In the genomic region with DNA sequence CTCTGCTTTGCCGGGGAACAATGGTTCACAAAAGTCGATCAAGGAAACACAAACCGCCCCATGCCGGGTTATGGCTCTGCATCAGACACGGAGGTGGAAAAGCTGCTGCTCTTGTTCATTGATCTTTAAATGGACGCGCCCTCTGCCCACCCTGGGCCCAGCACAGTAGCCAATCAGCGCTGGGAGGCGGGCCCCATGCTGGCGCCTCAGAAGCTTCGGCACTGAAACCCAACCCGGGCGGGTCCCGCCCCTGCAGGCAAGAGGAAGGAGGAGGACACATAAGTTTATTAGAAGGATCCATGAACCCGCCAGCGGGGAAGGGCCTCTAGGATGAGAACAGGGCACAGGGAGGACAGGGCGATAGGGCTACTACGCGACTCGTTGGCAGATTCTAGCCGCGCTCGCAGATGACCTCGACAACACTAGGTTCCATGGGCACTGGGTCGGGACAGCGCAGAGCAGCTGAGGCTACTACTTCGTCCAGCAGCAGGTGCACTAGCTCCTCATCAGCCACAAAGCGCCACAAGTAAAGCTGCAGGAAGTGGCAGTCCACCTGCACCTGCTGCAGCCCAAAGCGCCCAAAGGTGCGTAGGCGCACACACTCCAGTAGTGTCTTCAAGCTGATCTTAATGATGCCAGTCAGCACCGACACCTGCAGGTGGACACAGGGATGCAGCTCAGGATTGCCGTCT, we compare ENCODE assay signal across 8 mouse cellular contexts. TPM values are rescaled to one million over a fixed set of nuclear protein-coding genes. Genes with fewer than 3 reads are reported as not detected.
DNase-seq lines count a peak whose midpoint lies in the region; ATAC-seq and TF ChIP-seq lines count a peak whose summit lies in the region.

Gene Tm7sf2 (minus strand): TSS at position 650 of the 692 bp plus-strand sequence.

- DNase-seq in MEL-GATA-1-ER (ENCODE audit: extremely low read depth, low read depth), result peak; percentile 82
- peak; percentile 85 to 87 for DNase-seq in cerebellum, adult 2 months
- DNase-seq in forelimb bud, embryonic 11.5 days (ENCODE audit: low read depth, low spot score), result peak; percentile 86
- peak; percentile 91 for DNase-seq in heart, postnatal 4 days
- DNase-seq in layer of hippocampus, adult 8-10 months (ENCODE audit: low spot score in 2 of 2), result peak; percentile 80 to 85
- DNase-seq in ovary, adult 18-20 months (ENCODE audit: low spot score), result peak; percentile 91
- peak; percentile 81 to 83 for DNase-seq in thymus, postnatal 10 days (ENCODE audit: low spot score in 2 of 2)

- peaks cover 29% of the 10 kb centered on the region for H3K36me3 ChIP-seq in lung, embryonic 15.5 days

- peak within 1 kb of the TSS; percentile 96 for H3K4me2 ChIP-seq in lung, embryonic 15.5 days

- peak within 1 kb of the TSS; percentile 30; the same call in 1 of the 2 replicates for H3K27ac ChIP-seq in cerebellum, adult 2 months (ENCODE audit: insufficient read depth, low read length)
- H3K27ac ChIP-seq in lung, embryonic 15.5 days, result peak within 1 kb of the TSS; percentile 54

- H3K4me3 ChIP-seq in cerebellum, adult 2 months (replicated peaks; ENCODE audit: insufficient read depth, low read depth, low read length), result peak within 1 kb of the TSS; percentile 54
- H3K4me3 ChIP-seq in lung, embryonic 15.5 days, result peak within 1 kb of the TSS; percentile 50

- no peaks in the 10 kb centered on the region for H3K9me3 ChIP-seq in lung, embryonic 15.5 days

- H3K9ac ChIP-seq in lung, embryonic 15.5 days, result peak within 1 kb of the TSS; percentile 52

- ATAC-seq in lung, embryonic 15.5 days (ENCODE audit: borderline replicate concordance, extremely low read depth, low FRiP score, low TSS enrichment), result peak; percentile 92

- TF ChIP-seq CTCF in cerebellum, adult 2 months (IDR thresholded peaks at IDR 0.05; ENCODE audit: borderline replicate concordance, insufficient read depth, low read depth, low read length), result 0 out of 2 replicates have a peak, but pooled peaks have one; percentile 1

- no peaks in the 10 kb centered on the region for H3K27me3 ChIP-seq in cerebellum, adult 2 months (ENCODE audit: control insufficient read depth, insufficient read depth, low read length)
- no peaks in the 10 kb centered on the region for H3K27me3 ChIP-seq in lung, embryonic 15.5 days

- H3K4me1 ChIP-seq in cerebellum, adult 2 months (ENCODE audit: control insufficient read depth, insufficient read depth, low read length), result peaks cover 13% of the 10 kb centered on the region
- peaks cover 22% of the 10 kb centered on the region for H3K4me1 ChIP-seq in lung, embryonic 15.5 days

- 11% methylated on average over 33 of the region's 33 CpGs for WGBS in cerebellum, adult 2 months
- 9% methylated on average over 33 of the region's 33 CpGs for WGBS in lung, embryonic 15.5 days

- 0 out of 2 replicates have a peak, but pooled peaks have one; percentile 17 for TF ChIP-seq POLR2A in cerebellum, adult 2 months (IDR thresholded peaks at IDR 0.05; ENCODE audit: borderline replicate concordance, insufficient read depth, low read length)

RNA-seq across cellular contexts. Expression of gene Tm7sf2, which starts in this region (rescaled TPM):
- polyA plus RNA-seq in cerebellum, adult 2 months (2012; rRNA removed), result 50.8 and 51.6 TPM in 2 replicates
- 1 to 10 TPM; 5.0 to 5.9 TPM for total RNA-seq in heart, postnatal 4 days (2021)
- 10 to 100 TPM; 21.7 to 30.5 (median 26.6) TPM for total RNA-seq in layer of hippocampus, adult 8-10 months (2022)
- 10.4 and 13.9 TPM in 2 replicates for polyA plus RNA-seq in lung, embryonic 15.5 days (2015; fragmentation: Nextera tagmentation; extraction: Ambion mirVana)

Comparison
In these comparisons a context has a peak if more than half of its experiments do, and no peak if none do; other contexts are left out.
1. Peak in every context shown above with its lines: DNase-seq, ATAC-seq, H3K4me3 ChIP-seq and H3K27ac ChIP-seq.